Mouse (Mus musculus): ENCODE results near the gene Lbr. TPM values are rescaled to one million over a fixed set of nuclear protein-coding genes. Genes with fewer than 3 reads are reported as not detected.

Lbr gene
- polyA plus RNA-seq, 1 experiment from 2014 or later, result 155 TPM

GRCm38 (mm10) chr1:181771871-181772270 lies 71.0 kb downstream of the Lbr start:
- WGBS, result 95% methylated on average over 3 of the region's 3 CpGs

GRCm38 (mm10) chr1:181769392-181769791 lies 73.5 kb downstream of the Lbr start:
- Histone ChIP-seq H3K27ac (ENCODE audit: low read depth, low read length) (no peak overlapping the region), H3K9ac (ENCODE audit: low read length) (no peak overlapping the region), H3K27me3 (ENCODE audit: control insufficient read depth, insufficient read depth, low read length) (no peaks in the 10 kb centered on the region), H3K9me3 (ENCODE audit: control insufficient read depth, low read length) (no peaks in the 10 kb centered on the region), H3K4me2 (ENCODE audit: low read depth) (no peak overlapping the region), H3K36me3 (ENCODE audit: control insufficient read depth, insufficient read depth, low read length) (no peaks in the 10 kb centered on the region), H3K4me1 (ENCODE audit: control insufficient read depth, insufficient read depth, low read length) (no peaks in the 10 kb centered on the region), H3K4me3 (ENCODE audit: low read depth, low read length) (no peak overlapping the region)
- WGBS, result 57% methylated on average over 14 of the region's 14 CpGs
- no peak for ATAC-seq (ENCODE audit: insufficient read depth, low FRiP score, low TSS enrichment)
- no peak for DNase-seq (ENCODE audit: low spot score)

More at GRCm38 (mm10) chr1:181771871-181772270, 71.0 kb downstream of the Lbr start:
- Histone ChIP-seq H3K4me1 (ENCODE audit: control insufficient read depth, insufficient read depth, low read length) (no peaks in the 10 kb centered on the region), H3K9ac (ENCODE audit: low read length) (no peak overlapping the region), H3K4me3 (ENCODE audit: low read depth, low read length) (no peak overlapping the region), H3K36me3 (ENCODE audit: control insufficient read depth, insufficient read depth, low read length) (no peaks in the 10 kb centered on the region), H3K27me3 (ENCODE audit: control insufficient read depth, insufficient read depth, low read length) (no peaks in the 10 kb centered on the region), H3K4me2 (ENCODE audit: low read depth) (no peak overlapping the region), H3K9me3 (ENCODE audit: control insufficient read depth, low read length) (no peaks in the 10 kb centered on the region), H3K27ac (ENCODE audit: low read depth, low read length) (no peak overlapping the region)
- ATAC-seq (ENCODE audit: insufficient read depth, low FRiP score, low TSS enrichment) (no peak), DNase-seq (ENCODE audit: low spot score) (no peak)

Other genes starting within 250 kb of the Lbr start
- gene Enah, start 176.9 kb upstream of the Lbr start, polyA plus RNA-seq (2014; fragmentation: Nextera tagmentation; extraction: Ambion mirVana), result 35.0 and 35.9 TPM in 2 replicates

Data from neural tube, embryonic 11.5 days (tissue).